Mouse (Mus musculus) lung, embryonic 16.5 days (tissue): ENCODE measurements around the gene Cblb. TPM values are rescaled to one million over a fixed set of nuclear protein-coding genes. Genes with fewer than 3 reads are reported as not detected.

ENCODE experiments used
- ATAC-seq: fragments of 200-750 bp; cut with Nextera tagmentation; 2 replicates; pipeline ENCODE4 v1.8.0; 2017; ENCODE audit warnings: low read depth, mild to moderate bottlenecking, moderate library complexity
- H3K27ac ChIP-seq: fragments of 300-500 bp; sonication (generic); 2 replicates; pipeline ENCODE4 v1.5.1; 2014; ENCODE audit warnings: mild to moderate bottlenecking, control low read depth, low read length
- H3K27me3 ChIP-seq: fragments of 300-500 bp; sonication (generic); 2 replicates; pipeline ENCODE4 v1.6.1; 2014; ENCODE audit warnings: low read depth, low read length, mixed read lengths; ENCODE audit not compliant: control insufficient read depth, insufficient read depth
- H3K36me3 ChIP-seq: fragments of 300-500 bp; sonication (generic); 2 replicates; pipeline ENCODE4 v1.6.1; 2014; ENCODE audit warnings: low read length; ENCODE audit not compliant: control insufficient read depth, insufficient read depth
- H3K4me1 ChIP-seq: fragments of 300-500 bp; sonication (generic); replicated peaks from 2 replicates; pipeline ENCODE4 v1.6.1; 2014; ENCODE audit warnings: low read length, mixed read lengths; ENCODE audit not compliant: control insufficient read depth, insufficient read depth
- H3K4me2 ChIP-seq: fragments of 300-500 bp; sonication (generic); 2 replicates; pipeline ENCODE4 v1.6.1; 2014; ENCODE audit warnings: low read depth, low read length, control low read depth
- H3K4me3 ChIP-seq: fragments of 300-500 bp; sonication (generic); 2 replicates; pipeline ENCODE4 v1.5.1; 2014; ENCODE audit warnings: mild to moderate bottlenecking, low read length, control low read depth
- H3K9ac ChIP-seq: fragments of 300-500 bp; sonication (generic); 2 replicates; pipeline ENCODE4 v1.6.1; 2014; ENCODE audit warnings: low read length, control low read depth
- H3K9me3 ChIP-seq: fragments of 300-500 bp; sonication (generic); 2 replicates; pipeline ENCODE4 v1.6.1; 2016; ENCODE audit warnings: low read length; ENCODE audit not compliant: control insufficient read depth
- WGBS: fragments of 180-500 bp; shearing (Covaris S2); extraction: QIAGEN DNeasy Blood & Tissue Kit; methylation state at CpG from one replicate; pipeline ENCODE4 v1.1.7; 2014; 5-methylcytosine and 5-hydroxymethylcytosine counted together
- polyA plus RNA-seq: library from polyadenylated mRNA; unstranded; fragments of >200 nt; fragmentation: Nextera tagmentation; extraction: Ambion mirVana; gene quantifications from 2 replicates; pipeline ENCODE4 v1.2.1, GENCODE M21; 2015

The Cblb gene
- polyA plus RNA-seq, 1 experiment from 2014 or later = 15.3 TPM

GRCm38 (mm10) chr16:52009421-52009820, 21.6 kb upstream of the Cblb start:
- H3K27ac ChIP-seq = no peak overlapping the region
- WGBS = 80% methylated on average over 6 of the region's 6 CpGs
- no peaks in the 10 kb centered on the region for H3K36me3 ChIP-seq
- H3K27me3 ChIP-seq = no peaks in the 10 kb centered on the region
- 0 out of 2 replicates have a peak, but pooled peaks cover 3% of the 10 kb centered on the region for H3K4me1 ChIP-seq
- H3K4me3 ChIP-seq = no peak overlapping the region
- H3K4me2 ChIP-seq = no peak overlapping the region
- ATAC-seq = no peak
- no peaks in the 10 kb centered on the region for H3K9me3 ChIP-seq
- H3K9ac ChIP-seq = no peak overlapping the region

GRCm38 (mm10) chr16:52012984-52013383, 18.0 kb upstream of the Cblb start:
- Histone ChIP-seq H3K27ac (no peak overlapping the region), H3K4me3 (no peak overlapping the region), H3K9ac (no peak overlapping the region), H3K4me1 (0 out of 2 replicates have a peak, but pooled peaks cover 3% of the 10 kb centered on the region), H3K36me3 (no peaks in the 10 kb centered on the region), H3K4me2 (no peak overlapping the region), H3K9me3 (no peaks in the 10 kb centered on the region), H3K27me3 (no peaks in the 10 kb centered on the region)
- ATAC-seq = peak; percentile 43
- 52% methylated on average over 3 of the region's 3 CpGs for WGBS

GRCm38 (mm10) chr16:52013812-52014211, 17.2 kb upstream of the Cblb start:
- no peak overlapping the region for H3K9ac ChIP-seq
- H3K36me3 ChIP-seq = no peaks in the 10 kb centered on the region
- H3K4me2 ChIP-seq = no peak overlapping the region
- ATAC-seq = no peak
- H3K27ac ChIP-seq = no peak overlapping the region
- 90% methylated on average over 2 of the region's 2 CpGs for WGBS
- H3K9me3 ChIP-seq = no peaks in the 10 kb centered on the region
- no peaks in the 10 kb centered on the region for H3K27me3 ChIP-seq
- H3K4me3 ChIP-seq = no peak overlapping the region
- no peaks in the 10 kb centered on the region for H3K4me1 ChIP-seq

DNA sequence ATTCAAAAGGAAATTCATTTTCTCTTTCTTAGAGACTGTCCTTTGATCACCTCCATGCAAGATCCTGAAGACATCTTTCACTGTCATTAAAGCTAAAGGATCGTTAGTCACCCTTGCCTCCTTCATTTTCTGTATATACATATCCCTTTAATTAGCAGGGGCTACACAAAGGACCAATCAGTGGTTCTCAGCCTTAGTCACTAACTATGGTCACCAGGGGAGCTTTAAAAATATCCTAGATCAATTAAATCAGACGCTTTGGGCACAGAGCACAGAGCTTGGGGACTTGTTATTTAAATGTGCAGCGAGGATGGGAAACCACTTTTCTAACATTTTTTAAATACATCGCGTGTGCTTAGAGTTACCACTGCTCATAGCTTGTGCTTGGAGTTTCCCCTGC, 7.6 kb upstream of the Cblb start:
- H3K4me3 ChIP-seq = no peak overlapping the region
- H3K9ac ChIP-seq = no peak overlapping the region
- WGBS = 81% methylated on average over 5 of the region's 5 CpGs
- no peaks in the 10 kb centered on the region for H3K4me1 ChIP-seq
- H3K9me3 ChIP-seq = no peaks in the 10 kb centered on the region
- H3K4me2 ChIP-seq = no peak overlapping the region
- ATAC-seq = no peak
- no peaks in the 10 kb centered on the region for H3K27me3 ChIP-seq
- H3K27ac ChIP-seq = no peak overlapping the region
- no peaks in the 10 kb centered on the region for H3K36me3 ChIP-seq

DNA sequence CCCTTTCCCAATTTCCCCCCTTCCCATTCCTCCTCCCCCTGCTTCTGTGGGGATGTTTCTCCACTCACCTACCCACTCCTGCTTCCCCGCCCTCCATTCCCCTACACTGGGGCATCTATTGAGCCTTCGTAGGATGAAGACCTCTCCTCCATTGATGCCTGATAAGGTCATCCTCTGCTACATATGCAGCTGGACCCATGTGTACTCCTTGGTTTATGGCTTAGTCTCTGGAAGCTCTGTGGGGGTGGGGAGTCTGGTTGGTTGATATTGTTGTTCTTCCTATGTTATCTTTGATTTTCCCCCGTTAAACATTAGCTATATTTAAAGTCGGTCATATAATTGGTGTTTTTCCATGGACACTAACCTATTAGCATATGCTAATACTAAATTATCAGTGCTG, 3.7 kb upstream of the Cblb start:
- Histone ChIP-seq H3K27ac (no peak overlapping the region), H3K4me2 (no peak overlapping the region), H3K9ac (no peak overlapping the region), H3K4me1 (peaks cover 6% of the 10 kb centered on the region), H3K27me3 (no peaks in the 10 kb centered on the region), H3K9me3 (no peaks in the 10 kb centered on the region), H3K36me3 (no peaks in the 10 kb centered on the region), H3K4me3 (no peak overlapping the region)
- no peak for ATAC-seq
- 89% methylated on average over 4 of the region's 4 CpGs for WGBS

DNA sequence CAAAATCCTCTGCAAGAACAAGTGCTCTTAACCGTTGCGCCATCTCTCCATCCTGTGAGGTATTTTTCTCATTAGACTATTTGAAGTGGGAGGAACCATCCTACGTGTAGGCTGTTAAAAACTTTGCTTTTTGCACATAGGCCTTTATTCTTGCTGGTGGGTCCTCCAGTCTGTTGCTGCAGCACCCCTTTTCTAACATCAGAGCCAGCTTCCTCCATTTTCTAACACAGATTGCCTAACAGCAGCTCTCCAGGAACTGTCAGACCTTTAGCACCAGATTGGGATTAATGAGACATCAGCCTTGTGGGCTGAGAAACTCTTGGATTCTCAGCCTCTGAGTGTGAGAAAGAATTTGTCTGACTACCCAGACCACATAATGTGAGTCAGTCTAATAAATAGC, 2.0 kb upstream of the Cblb start:
- H3K4me3 ChIP-seq = no peak overlapping the region
- H3K4me2 ChIP-seq = no peak overlapping the region
- peaks cover 3% of the 10 kb centered on the region; the same call in 1 of the 2 replicates for H3K36me3 ChIP-seq
- no peaks in the 10 kb centered on the region for H3K9me3 ChIP-seq
- no peaks in the 10 kb centered on the region for H3K27me3 ChIP-seq
- ATAC-seq = no peak
- no peak overlapping the region for H3K9ac ChIP-seq
- H3K4me1 ChIP-seq = peaks cover 8% of the 10 kb centered on the region
- WGBS = 81% methylated on average over 3 of the region's 3 CpGs
- H3K27ac ChIP-seq = no peak overlapping the region

GRCm38 (mm10) chr16:52031712-52032251, 757 bp downstream of the Cblb start:
- peak; percentile 90 for ATAC-seq
- H3K36me3 ChIP-seq = peaks cover 14% of the 10 kb centered on the region; the same call in 1 of the 2 replicates
- peak overlapping the region; percentile 94 for H3K4me3 ChIP-seq
- WGBS = under 1% methylated on average over 37 of the region's 37 CpGs
- H3K9ac ChIP-seq = peak overlapping the region; percentile 98
- H3K27ac ChIP-seq = peak overlapping the region; percentile 99
- no peaks in the 10 kb centered on the region for H3K9me3 ChIP-seq
- H3K4me1 ChIP-seq = peaks cover 17% of the 10 kb centered on the region
- peak overlapping the region; percentile 69 for H3K4me2 ChIP-seq
- H3K27me3 ChIP-seq = no peaks in the 10 kb centered on the region

- Histone ChIP-seq H3K27me3 (no peaks in the 10 kb centered on the region), H3K27ac (peak overlapping the region; percentile 99), H3K4me1 (peaks cover 17% of the 10 kb centered on the region), H3K36me3 (peaks cover 14% of the 10 kb centered on the region; the same call in 1 of the 2 replicates), H3K9ac (peak overlapping the region; percentile 98), H3K4me3 (peak overlapping the region; percentile 94), H3K9me3 (no peaks in the 10 kb centered on the region), H3K4me2 (peak overlapping the region; percentile 69)
- ATAC-seq = no peak
- WGBS = 15% methylated on average over 29 of the region's 29 CpGs
Measured at GRCm38 (mm10) chr16:52032376-52033330, 1.6 kb downstream of the Cblb start.
